Mouse (Mus musculus) kidney, embryonic 15.5 days (tissue): ENCODE measurements around the gene Ubc. TPM values are rescaled to one million over a fixed set of nuclear protein-coding genes. Genes with fewer than 3 reads are reported as not detected.
"Not testable (repeated sequence)": the region's sequence is repeated elsewhere in the genome, so short reads cannot be mapped to it uniquely, and the experiment has no call there.

Experiments
- ATAC-seq: fragments of 200-750 bp; cut with Nextera tagmentation; replicated peaks from 2 replicates; pipeline ENCODE4 v1.8.0; 2017; ENCODE audit warnings: moderate TSS enrichment; ENCODE audit not compliant: low FRiP score
- H3K27ac ChIP-seq: fragments of 300-500 bp; sonication (generic); 2 replicates; pipeline ENCODE4 v1.5.1; 2015; ENCODE audit warnings: mild to moderate bottlenecking, inconsistent platforms
- H3K27me3 ChIP-seq: fragments of 300-500 bp; sonication (generic); 2 replicates; pipeline ENCODE4 v1.6.1; 2015; ENCODE audit warnings: inconsistent platforms
- H3K36me3 ChIP-seq: fragments of 300-500 bp; sonication (generic); 2 replicates; pipeline ENCODE4 v1.6.1; 2015; ENCODE audit warnings: inconsistent platforms
- H3K4me1 ChIP-seq: fragments of 300-500 bp; sonication (generic); 2 replicates; pipeline ENCODE4 v1.6.1; 2015; ENCODE audit warnings: inconsistent platforms
- H3K4me2 ChIP-seq: fragments of 300-500 bp; sonication (generic); 2 replicates; pipeline ENCODE4 v1.6.1; 2015; ENCODE audit warnings: moderate library complexity, mild to moderate bottlenecking, inconsistent platforms
- H3K4me3 ChIP-seq: fragments of 300-500 bp; sonication (generic); replicated peaks from 2 replicates; pipeline ENCODE4 v1.5.1; 2015; ENCODE audit warnings: mild to moderate bottlenecking, inconsistent platforms
- H3K9ac ChIP-seq: fragments of 300-500 bp; sonication (generic); 2 replicates; pipeline ENCODE4 v1.6.1; 2015; ENCODE audit warnings: mild to moderate bottlenecking, inconsistent platforms
- H3K9me3 ChIP-seq: fragments of 300-500 bp; sonication (generic); replicated peaks from 2 replicates; pipeline ENCODE4 v1.6.1; 2016; ENCODE audit warnings: inconsistent platforms
- WGBS: fragments of 180-500 bp; shearing (Covaris S2); methylation state at CpG from one replicate; pipeline ENCODE4 v1.1.7; 2015; ENCODE audit warnings: mixed read lengths; 5-methylcytosine and 5-hydroxymethylcytosine counted together
- polyA plus RNA-seq: library from polyadenylated mRNA; unstranded; fragments of >200 nt; fragmentation: Nextera tagmentation; extraction: Ambion mirVana; gene quantifications from 2 replicates; pipeline ENCODE4 v1.2.1, GENCODE M21; 2015

The Ubc gene
- polyA plus RNA-seq, result 1,049 and 1,140 TPM in 2 replicates

DNA sequence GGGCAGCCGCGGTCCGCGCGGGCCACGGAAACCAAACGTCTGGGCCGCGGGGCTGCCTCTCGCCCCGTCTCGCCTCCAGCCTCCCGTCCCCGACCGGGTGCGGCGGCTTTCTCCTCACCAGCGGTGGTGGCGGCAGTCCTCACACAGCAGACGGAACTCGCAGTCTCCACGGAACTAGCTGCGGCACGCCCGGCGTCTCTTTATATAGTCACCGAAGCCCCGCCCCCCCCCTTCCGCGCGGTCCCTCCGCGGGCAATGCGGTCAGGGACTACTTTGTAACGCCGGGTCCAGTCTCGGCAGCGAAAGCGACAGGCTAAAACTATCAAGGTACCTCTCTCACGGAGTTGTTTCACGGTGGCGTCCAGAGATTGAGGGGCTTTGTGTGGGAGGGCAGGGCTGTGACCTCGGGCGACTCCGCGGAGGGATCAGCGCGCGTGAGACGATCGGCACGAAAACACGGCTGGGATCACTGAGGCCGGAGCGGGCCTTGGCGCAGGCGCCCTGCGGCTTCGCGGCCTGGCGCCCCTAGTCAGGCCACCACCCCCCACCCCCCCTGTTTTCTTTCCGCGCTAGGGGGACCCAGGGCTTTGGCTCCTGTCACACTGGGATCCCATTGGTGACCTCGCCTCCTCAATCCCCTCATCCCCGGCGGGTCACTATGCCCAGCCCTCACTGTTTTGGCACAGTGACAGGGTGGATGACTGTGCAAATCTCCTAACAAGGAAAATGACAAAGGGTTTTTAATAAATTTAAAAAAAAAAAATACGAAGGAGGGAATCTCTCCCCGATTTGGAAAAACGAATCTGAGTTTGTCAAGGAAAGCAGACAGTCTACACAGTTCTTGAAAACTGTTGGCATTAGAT, at the start of gene Ubc:
TSS of gene Ubc (minus strand) at position 624 of the 863 bp plus-strand sequence.
- ATAC-seq, result peak; percentile 44
- peak within 1 kb of the TSS; percentile 99 for H3K9ac ChIP-seq
- H3K9me3 ChIP-seq, result no peaks in the 10 kb centered on the region
- H3K4me1 ChIP-seq, result peaks cover 48% of the 10 kb centered on the region
- under 1% methylated on average over 68 of the region's 69 CpGs for WGBS
- no peaks in the 10 kb centered on the region for H3K27me3 ChIP-seq
- peak within 1 kb of the TSS; percentile 79 for H3K4me2 ChIP-seq
- peak within 1 kb of the TSS; percentile 94 for H3K4me3 ChIP-seq
- H3K36me3 ChIP-seq, result peaks cover 18% of the 10 kb centered on the region
- H3K27ac ChIP-seq, result peak within 1 kb of the TSS; percentile 99

DNA sequence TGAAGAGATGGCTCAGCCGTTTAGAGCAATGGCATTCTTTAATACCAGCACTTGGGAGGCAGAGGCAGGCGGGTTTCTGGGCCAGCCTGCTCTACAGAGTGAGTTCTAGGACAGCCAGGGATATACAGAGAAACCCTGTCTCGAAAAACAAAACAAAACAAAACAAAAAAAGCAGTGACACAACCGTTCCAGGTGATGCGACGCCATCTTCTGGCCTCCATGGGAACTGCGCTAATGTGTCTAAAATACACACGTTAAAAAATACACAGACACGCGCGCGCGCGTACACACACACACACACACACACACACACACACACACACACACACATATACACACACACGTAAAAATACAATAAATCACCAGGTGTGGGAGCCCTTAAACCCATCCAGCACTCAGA, 44.3 kb upstream of the Ubc start:
- peak overlapping the region; percentile 97 for H3K4me3 ChIP-seq
- not testable (repeated sequence) for H3K9ac ChIP-seq, ATAC-seq, H3K9me3 ChIP-seq, H3K27me3 ChIP-seq, H3K27ac ChIP-seq
- peaks cover 13% of the 10 kb centered on the region for H3K4me1 ChIP-seq
- H3K4me2 ChIP-seq, result peak overlapping the region; percentile 92
- WGBS, result 57% methylated on average over 15 of the region's 15 CpGs
- peaks cover 26% of the 10 kb centered on the region for H3K36me3 ChIP-seq

- Histone ChIP-seq H3K4me2 (peak within 1 kb of the TSS; percentile 92), H3K27ac (0 out of 2 replicates have a peak within 1 kb of the TSS, but pooled peaks have one; percentile 66), H3K9me3 (no peaks in the 10 kb centered on the region), H3K27me3 (no peaks in the 10 kb centered on the region), H3K4me1 (peaks cover 13% of the 10 kb centered on the region), H3K4me3 (peak within 1 kb of the TSS; percentile 97), H3K36me3 (peaks cover 31% of the 10 kb centered on the region), H3K9ac (peak within 1 kb of the TSS; percentile 96)
- peak; percentile 98 for ATAC-seq
- 0% methylated on average over 46 of the region's 46 CpGs for WGBS
Measured at GRCm38 (mm10) chr5:125433793-125434337, 43.9 kb upstream of the Ubc start, which contains the start of gene Dhx37. Gene Dhx37, minus strand, starts transcription at chr5:125434121.

DNA sequence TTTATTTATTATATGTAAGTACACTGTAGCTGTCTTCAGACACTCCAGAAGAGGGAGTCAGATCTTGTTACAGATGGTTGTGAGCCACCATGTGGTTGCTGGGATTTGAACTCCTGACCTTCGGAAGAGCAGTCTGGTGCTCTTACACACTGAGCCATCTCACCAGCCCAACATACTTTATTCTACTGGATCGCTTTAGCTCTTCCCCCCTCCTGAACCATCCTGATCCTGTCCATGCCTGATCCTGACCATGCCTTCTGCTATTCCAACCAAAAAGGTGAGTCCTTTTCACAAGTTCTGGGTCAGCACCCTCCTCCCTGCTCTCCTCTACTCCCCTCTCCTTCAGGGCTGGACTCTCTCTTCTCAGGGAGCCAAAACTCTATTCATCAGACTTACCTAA, 42.3 kb upstream of the Ubc start:
- 87% methylated on average over 2 of the region's 2 CpGs for WGBS
- ATAC-seq, H3K4me2 ChIP-seq: not testable (repeated sequence)

GRCm38 (mm10) chr5:125426343-125426742, 36.3 kb upstream of the Ubc start:
- no peaks in the 10 kb centered on the region for H3K27me3 ChIP-seq
- H3K4me1 ChIP-seq, result no peaks in the 10 kb centered on the region
- H3K9ac ChIP-seq, result no peak overlapping the region
- H3K27ac ChIP-seq, result no peak overlapping the region
- 94% methylated on average over 10 of the region's 10 CpGs for WGBS
- ATAC-seq, result no peak
- H3K36me3 ChIP-seq, result peaks cover 100% of the 10 kb centered on the region
- no peaks in the 10 kb centered on the region for H3K9me3 ChIP-seq
- no peak overlapping the region for H3K4me3 ChIP-seq
- H3K4me2 ChIP-seq, result no peak overlapping the region

More for the DNA sequence above, 42.3 kb upstream of the Ubc start:
- Histone ChIP-seq H3K36me3 (peaks cover 46% of the 10 kb centered on the region), H3K4me1 (peaks cover 13% of the 10 kb centered on the region), H3K4me3 (0 out of 2 replicates have a peak overlapping the region, but pooled peaks have one; percentile 97)
- H3K27me3 ChIP-seq, H3K9me3 ChIP-seq, H3K9ac ChIP-seq, H3K27ac ChIP-seq: not testable (repeated sequence)

- WGBS, result 88% methylated on average over 10 of the region's 10 CpGs
Measured at GRCm38 (mm10) chr5:125425698-125426276, 35.8 kb upstream of the Ubc start.

GRCm38 (mm10) chr5:125419124-125419523, 29.1 kb upstream of the Ubc start:
- ATAC-seq, result no peak
- Histone ChIP-seq H3K9me3 (no peaks in the 10 kb centered on the region), H3K27me3 (no peaks in the 10 kb centered on the region), H3K36me3 (peaks cover 98% of the 10 kb centered on the region), H3K27ac (no peak overlapping the region), H3K4me3 (no peak overlapping the region), H3K9ac (no peak overlapping the region), H3K4me1 (no peaks in the 10 kb centered on the region), H3K4me2 (no peak overlapping the region)
- WGBS, result 65% methylated on average over 11 of the region's 11 CpGs

More at GRCm38 (mm10) chr5:125425698-125426276, 35.8 kb upstream of the Ubc start:
- Histone ChIP-seq H3K9me3 (no peaks in the 10 kb centered on the region), H3K9ac (no peak overlapping the region), H3K36me3 (peaks cover 100% of the 10 kb centered on the region), H3K4me2 (no peak overlapping the region), H3K27ac (no peak overlapping the region), H3K4me3 (no peak overlapping the region), H3K4me1 (no peaks in the 10 kb centered on the region), H3K27me3 (no peaks in the 10 kb centered on the region)
- no peak for ATAC-seq

GRCm38 (mm10) chr5:125418636-125419035, 28.6 kb upstream of the Ubc start:
- ATAC-seq, result no peak
- Histone ChIP-seq H3K4me2 (no peak overlapping the region), H3K4me1 (no peaks in the 10 kb centered on the region), H3K27ac (no peak overlapping the region), H3K36me3 (peaks cover 98% of the 10 kb centered on the region), H3K4me3 (no peak overlapping the region), H3K9ac (no peak overlapping the region), H3K9me3 (no peaks in the 10 kb centered on the region), H3K27me3 (no peaks in the 10 kb centered on the region)
- 93% methylated on average over 12 of the region's 12 CpGs for WGBS

GRCm38 (mm10) chr5:125416183-125416582, 26.2 kb upstream of the Ubc start:
- WGBS, result 94% methylated on average over 8 of the region's 8 CpGs
- ATAC-seq, result no peak
- Histone ChIP-seq H3K9ac (no peak overlapping the region), H3K4me2 (no peak overlapping the region), H3K4me1 (no peaks in the 10 kb centered on the region), H3K27me3 (no peaks in the 10 kb centered on the region), H3K27ac (no peak overlapping the region), H3K9me3 (no peaks in the 10 kb centered on the region), H3K4me3 (no peak overlapping the region), H3K36me3 (peaks cover 82% of the 10 kb centered on the region)

- peaks cover 58% of the 10 kb centered on the region for H3K36me3 ChIP-seq
- no peak for ATAC-seq
- H3K4me2 ChIP-seq, result no peak overlapping the region
- no peak overlapping the region for H3K9ac ChIP-seq
- no peak overlapping the region for H3K4me3 ChIP-seq
- peaks cover 15% of the 10 kb centered on the region for H3K4me1 ChIP-seq
- no peaks in the 10 kb centered on the region for H3K27me3 ChIP-seq
- H3K9me3 ChIP-seq, result no peaks in the 10 kb centered on the region
- H3K27ac ChIP-seq, result no peak overlapping the region
- WGBS, result 88% methylated on average over 4 of the region's 4 CpGs
Measured at GRCm38 (mm10) chr5:125413763-125414162, 23.8 kb upstream of the Ubc start.

DNA sequence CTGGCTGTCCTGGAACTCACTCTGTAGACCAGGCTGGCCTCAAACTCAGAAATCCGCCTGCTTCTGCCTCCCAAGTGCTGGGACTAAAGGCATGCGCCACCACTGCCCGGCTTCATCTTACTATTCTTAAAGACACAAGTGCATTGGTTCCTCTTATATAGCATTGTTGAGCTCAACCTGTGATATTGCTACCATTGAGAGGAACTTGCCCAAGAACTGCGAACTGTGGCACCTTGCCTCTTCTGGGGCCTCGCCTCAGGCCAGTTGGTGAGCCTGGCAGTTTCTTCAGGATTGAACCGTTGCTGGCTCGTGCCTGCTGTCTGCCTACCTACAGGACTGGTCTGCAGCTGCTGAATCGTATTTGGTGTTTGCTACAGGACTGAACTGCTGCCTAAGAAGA, 22.5 kb upstream of the Ubc start:
- ATAC-seq, H3K9ac ChIP-seq, H3K27ac ChIP-seq, H3K27me3 ChIP-seq, H3K4me2 ChIP-seq, H3K9me3 ChIP-seq, H3K4me3 ChIP-seq: not testable (repeated sequence)
- 88% methylated on average over 8 of the region's 8 CpGs for WGBS
- Histone ChIP-seq H3K36me3 (peaks cover 46% of the 10 kb centered on the region), H3K4me1 (peaks cover 22% of the 10 kb centered on the region)

DNA sequence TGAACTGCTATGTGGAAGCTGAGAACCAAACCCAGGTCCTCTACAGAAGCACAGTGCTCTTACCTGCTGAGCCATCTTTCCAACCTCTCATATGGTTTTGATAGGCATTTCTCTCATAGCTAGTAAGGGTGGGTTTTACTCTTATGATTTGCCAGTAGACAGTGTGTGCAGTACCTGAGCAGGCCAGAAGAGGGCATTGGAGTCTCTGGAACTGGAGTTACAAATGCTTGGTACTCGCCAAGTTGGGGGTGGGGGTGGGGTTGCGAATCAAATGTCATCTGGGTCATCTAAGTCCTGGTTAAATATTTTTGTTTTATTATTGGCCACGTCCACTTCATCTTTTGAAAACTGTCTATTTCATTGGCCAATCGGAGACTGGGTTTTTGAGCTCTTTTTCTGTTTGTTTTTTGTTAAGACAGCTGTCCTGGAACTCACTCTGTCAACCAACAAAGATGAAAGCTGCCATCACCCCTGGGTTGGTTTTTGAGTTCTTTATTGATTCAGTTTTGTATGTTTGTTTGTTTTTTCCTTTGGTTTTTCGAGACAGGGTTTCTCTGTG, 22.0 kb upstream of the Ubc start:
- no peak overlapping the region for H3K4me3 ChIP-seq
- peaks cover 41% of the 10 kb centered on the region for H3K36me3 ChIP-seq
- H3K4me2 ChIP-seq, result no peak overlapping the region
- H3K9me3 ChIP-seq, result no peaks in the 10 kb centered on the region
- no peak overlapping the region for H3K9ac ChIP-seq
- no peaks in the 10 kb centered on the region for H3K27me3 ChIP-seq
- peaks cover 27% of the 10 kb centered on the region for H3K4me1 ChIP-seq
- no peak for ATAC-seq
- H3K27ac ChIP-seq, result no peak overlapping the region
- WGBS, result 60% methylated on average over 5 of the region's 5 CpGs
